Mouse (Mus musculus) intestine, postnatal 0 days (tissue): ENCODE data around the gene Fam83d. TPM values are rescaled to one million over a fixed set of nuclear protein-coding genes. Genes with fewer than 3 reads are reported as not detected.

Experiments used
- ATAC-seq: fragments of 200-750 bp; cut with Nextera tagmentation; 2 replicates; pipeline ENCODE4 v1.8.0; 2017; ENCODE audit warnings: mild to moderate bottlenecking, moderate TSS enrichment, moderate library complexity
- H3K27ac ChIP-seq: fragments of 300-500 bp; sonication (generic); 2 replicates; pipeline ENCODE4 v1.5.1; 2014; ENCODE audit warnings: mild to moderate bottlenecking, low read depth, low read length, moderate library complexity
- H3K27me3 ChIP-seq: fragments of 300-500 bp; sonication (generic); replicated peaks from 2 replicates; pipeline ENCODE4 v1.6.1; 2014; ENCODE audit warnings: low read length, mixed read lengths; ENCODE audit not compliant: control insufficient read depth, insufficient read depth
- H3K36me3 ChIP-seq: fragments of 300-500 bp; sonication (generic); 2 replicates; pipeline ENCODE4 v1.6.1; 2014; ENCODE audit warnings: mild to moderate bottlenecking, moderate library complexity; ENCODE audit not compliant: control insufficient read depth, insufficient read depth
- H3K4me1 ChIP-seq: fragments of 300-500 bp; sonication (generic); replicated peaks from 2 replicates; pipeline ENCODE4 v1.6.1; 2014; ENCODE audit warnings: antibody characterized with exemption, low read length, mixed read lengths; ENCODE audit not compliant: control insufficient read depth, insufficient read depth
- H3K4me2 ChIP-seq: fragments of 300-500 bp; sonication (generic); replicated peaks from 2 replicates; pipeline ENCODE4 v1.6.1; 2014; ENCODE audit warnings: low read depth, mild to moderate bottlenecking, moderate library complexity
- H3K4me3 ChIP-seq: fragments of 300-500 bp; sonication (generic); 2 replicates; pipeline ENCODE4 v1.5.1; 2014; ENCODE audit warnings: low read depth, low read length
- H3K9ac ChIP-seq: fragments of 300-500 bp; sonication (generic); 2 replicates; pipeline ENCODE4 v1.6.1; 2014; ENCODE audit warnings: mild to moderate bottlenecking, low read depth, low read length
- H3K9me3 ChIP-seq: fragments of 300-500 bp; sonication (generic); 2 replicates; pipeline ENCODE4 v1.6.1; 2016; ENCODE audit warnings: mixed run types; ENCODE audit not compliant: control insufficient read depth
- CTCF ChIP-seq: sonication (generic); IDR thresholded peaks from 2 replicates; pipeline ENCODE4 v1.5.1; 2016; ENCODE audit warnings: low read depth, mild to moderate bottlenecking, control low read depth, antibody characterized with exemption, moderate library complexity
- WGBS: fragments of 180-500 bp; shearing (Covaris S2); extraction: QIAGEN DNeasy Blood & Tissue Kit; methylation state at CpG from one replicate; pipeline ENCODE4 v1.1.7; 2014; 5-methylcytosine and 5-hydroxymethylcytosine counted together
- polyA plus RNA-seq: library from polyadenylated mRNA; unstranded; fragments of >200 nt; fragmentation: Nextera tagmentation; extraction: Ambion mirVana; gene quantifications from 2 replicates; pipeline ENCODE4 v1.2.1, GENCODE M21; 2015

Gene Fam83d
- polyA plus RNA-seq, 1 experiment from 2014 or later, result 15.0 TPM

DNA sequence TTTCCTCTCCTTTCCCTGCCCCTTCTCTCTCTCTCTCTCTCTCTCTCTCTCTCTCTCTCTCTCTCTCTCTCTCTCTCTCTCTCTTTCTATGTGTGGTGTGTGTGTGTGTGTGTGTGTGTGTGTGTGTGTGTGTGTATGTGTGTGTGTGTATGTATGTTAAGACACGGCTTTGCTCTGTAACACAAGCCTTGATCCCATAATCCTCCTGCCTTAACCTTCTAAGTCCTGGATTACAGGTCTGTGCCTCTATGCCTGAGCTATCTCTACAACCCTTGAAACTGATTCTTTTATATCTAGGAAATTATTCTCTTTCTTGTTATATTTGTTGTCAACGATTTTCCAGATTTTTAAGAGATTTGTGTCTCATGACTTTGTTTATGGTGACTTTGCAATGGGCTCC is 7.7 kb upstream of the Fam83d start:
- no peaks in the 10 kb centered on the region for H3K36me3 ChIP-seq
- ATAC-seq, result no peak

DNA sequence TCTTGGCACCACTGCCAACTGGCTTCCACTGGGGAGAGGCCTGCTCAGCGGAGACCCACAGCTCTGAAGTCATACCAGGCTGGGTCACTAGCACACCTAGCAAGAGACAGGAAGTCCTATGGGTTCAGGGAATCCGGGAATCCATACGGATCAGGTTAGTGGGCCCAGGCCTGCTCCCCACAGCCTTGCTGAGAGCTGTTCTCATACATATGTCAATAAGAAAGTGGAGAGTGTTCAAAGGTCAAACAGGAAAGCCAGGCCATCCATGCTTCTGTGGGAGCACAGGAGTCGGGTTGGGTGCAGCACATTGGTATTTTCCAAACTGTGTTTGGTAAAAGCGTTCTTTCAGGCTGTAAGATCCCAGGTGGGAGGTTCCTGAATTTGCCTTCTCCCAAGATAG is 5.6 kb upstream of the Fam83d start:
- Histone ChIP-seq H3K4me3 (no peak overlapping the region), H3K9me3 (no peaks in the 10 kb centered on the region), H3K27ac (no peak overlapping the region), H3K27me3 (no peaks in the 10 kb centered on the region), H3K9ac (no peak overlapping the region), H3K36me3 (no peaks in the 10 kb centered on the region), H3K4me1 (peaks cover 3% of the 10 kb centered on the region; the same call in 1 of the 2 replicates), H3K4me2 (no peak overlapping the region)
- WGBS, result 55% methylated on average over 5 of the region's 5 CpGs
- 0 out of 2 replicates have a peak, but pooled peaks have one; percentile 37 for ATAC-seq
- no peak for TF ChIP-seq CTCF

More for the DNA sequence above, 7.7 kb upstream of the Fam83d start:
- TF ChIP-seq CTCF, result no peak
- Histone ChIP-seq H3K27me3 (no peaks in the 10 kb centered on the region), H3K27ac (no peak overlapping the region), H3K9ac (no peak overlapping the region), H3K9me3 (no peaks in the 10 kb centered on the region), H3K4me2 (no peak overlapping the region), H3K4me3 (no peak overlapping the region), H3K4me1 (peaks cover 3% of the 10 kb centered on the region; the same call in 1 of the 2 replicates)
- WGBS, result 80% methylated on average over 2 of the region's 2 CpGs

GRCm38 (mm10) chr2:158768350-158768749 is 457 bp downstream of the Fam83d start:
- Histone ChIP-seq H3K27ac (peak overlapping the region; percentile 54), H3K4me3 (peak overlapping the region; percentile 66), H3K9me3 (no peaks in the 10 kb centered on the region), H3K4me2 (peak overlapping the region; percentile 97), H3K9ac (peak overlapping the region; percentile 50), H3K4me1 (peaks cover 6% of the 10 kb centered on the region; the same call in 1 of the 2 replicates), H3K36me3 (no peaks in the 10 kb centered on the region), H3K27me3 (no peaks in the 10 kb centered on the region)
- under 1% methylated on average over 37 of the region's 37 CpGs for WGBS
- peak; percentile 20; the same call in 1 of the 2 replicates for ATAC-seq
- TF ChIP-seq CTCF, result peak; percentile 11; the same call in 1 of the 2 replicates

GRCm38 (mm10) chr2:158768771-158769170 is 878 bp downstream of the Fam83d start:
- no peaks in the 10 kb centered on the region for H3K27me3 ChIP-seq
- no peaks in the 10 kb centered on the region for H3K36me3 ChIP-seq
- no peak for ATAC-seq
- H3K27ac ChIP-seq, result no peak overlapping the region
- peak overlapping the region; percentile 66 for H3K4me3 ChIP-seq
- H3K4me1 ChIP-seq, result peaks cover 6% of the 10 kb centered on the region; the same call in 1 of the 2 replicates
- H3K4me2 ChIP-seq, result peak overlapping the region; percentile 97
- no peak for TF ChIP-seq CTCF
- H3K9me3 ChIP-seq, result no peaks in the 10 kb centered on the region
- H3K9ac ChIP-seq, result no peak overlapping the region
- 3% methylated on average over 5 of the region's 5 CpGs for WGBS

GRCm38 (mm10) chr2:158770126-158770757 is 2.3 kb downstream of the Fam83d start:
- Histone ChIP-seq H3K27ac (no peak overlapping the region; the same call in 1 of the 2 replicates), H3K9ac (no peak overlapping the region), H3K4me3 (peak overlapping the region; percentile 66), H3K4me2 (peak overlapping the region; percentile 97), H3K4me1 (peaks cover 9% of the 10 kb centered on the region), H3K36me3 (no peaks in the 10 kb centered on the region), H3K27me3 (no peaks in the 10 kb centered on the region), H3K9me3 (no peaks in the 10 kb centered on the region)
- ATAC-seq, result no peak
- no peak for TF ChIP-seq CTCF
- 49% methylated on average over 13 of the region's 13 CpGs for WGBS

GRCm38 (mm10) chr2:158771066-158771763 is 3.3 kb downstream of the Fam83d start:
- WGBS, result 48% methylated on average over 11 of the region's 11 CpGs
- Histone ChIP-seq H3K9ac (no peak overlapping the region), H3K4me1 (peaks cover 9% of the 10 kb centered on the region)

More at GRCm38 (mm10) chr2:158771066-158771763, 3.3 kb downstream of the Fam83d start:
- Histone ChIP-seq H3K36me3 (no peaks in the 10 kb centered on the region), H3K9me3 (no peaks in the 10 kb centered on the region), H3K27me3 (no peaks in the 10 kb centered on the region), H3K27ac (no peak overlapping the region), H3K4me2 (peak overlapping the region; percentile 97; the same call in 1 of the 2 replicates), H3K4me3 (no peak overlapping the region)
- no peak for ATAC-seq
- no peak for TF ChIP-seq CTCF
